Mouse (Mus musculus): ENCODE data around the gene Ppp3ca.

GRCm38 (mm10) chr3:136749951-136750350 is 80.0 kb downstream of the Ppp3ca start:
- no peak for TF ChIP-seq CTCF (IDR thresholded peaks at IDR 0.05; ENCODE audit: low read depth)
- TF ChIP-seq EP300 (IDR thresholded peaks at IDR 0.05; ENCODE audit: low read depth), result no peak

Data from liver, postnatal 0 days (tissue).